Mouse (Mus musculus) heart, adult 2 months (tissue): ENCODE results near the gene Arl3. TPM values are rescaled to one million over a fixed set of nuclear protein-coding genes. Genes with fewer than 3 reads are reported as not detected.
A peak's percentile ranks its signal among the peaks of the same experiment; 100 is the strongest.

ENCODE experiments used
- DNase-seq, 2 experiments: peaks; one replicate each; pipeline ENCODE4 v3.0.0; 2021
- H3K27ac ChIP-seq: fragments of 200-600 bp; 2 replicates; pipeline ENCODE4 v1.8.1; 2022
- H3K27me3 ChIP-seq: fragments of 200-500 bp; 2 replicates; pipeline ENCODE4 v1.6.1; 2012; ENCODE audit warnings: mild to moderate bottlenecking, low read length, inconsistent platforms, mixed read lengths; ENCODE audit not compliant: control insufficient read depth, insufficient read depth
- H3K36me3 ChIP-seq: fragments of 200-500 bp; 2 replicates; pipeline ENCODE4 v1.6.1; 2012; ENCODE audit warnings: low read length, inconsistent platforms; ENCODE audit not compliant: control insufficient read depth, insufficient read depth
- H3K4me1 ChIP-seq: fragments of 200-500 bp; 2 replicates; pipeline ENCODE4 v1.6.1; 2011; ENCODE audit warnings: low read length; ENCODE audit not compliant: control insufficient read depth, insufficient read depth
- H3K4me3 ChIP-seq: fragments of 200-600 bp; 2 replicates; pipeline ENCODE4 v1.8.1; 2022
- H3K79me2 ChIP-seq: fragments of 200-500 bp; replicated peaks from 2 replicates; pipeline ENCODE4 v1.6.1; 2012; ENCODE audit warnings: mild to moderate bottlenecking, inconsistent platforms, low read length, moderate library complexity, mixed read lengths; ENCODE audit not compliant: control insufficient read depth, insufficient read depth
- H3K9ac ChIP-seq: fragments of 200-500 bp; 2 replicates; pipeline ENCODE4 v1.6.1; 2012; ENCODE audit warnings: low read depth, mild to moderate bottlenecking, control low read depth, inconsistent platforms, low read length, mixed read lengths
- CTCF ChIP-seq: fragments of 200-600 bp; IDR thresholded peaks from 2 replicates; pipeline ENCODE4 v1.8.1; 2022; ENCODE audit warnings: antibody characterized with exemption, mild to moderate bottlenecking, moderate library complexity
- EP300 ChIP-seq: fragments of 200-500 bp; IDR thresholded peaks from 2 replicates; pipeline ENCODE4 v1.6.1; 2011; ENCODE audit warnings: low read depth, low read length, control low read depth; ENCODE audit not compliant: insufficient read depth
- POLR2A ChIP-seq: fragments of 200-500 bp; IDR thresholded peaks from 2 replicates; pipeline ENCODE4 v1.6.1; 2011; ENCODE audit warnings: mild to moderate bottlenecking, low read depth, low read length, control low read depth; ENCODE audit not compliant: insufficient read depth
- WGBS: fragments of 180-500 bp; shearing (Covaris S2); methylation state at CpG from one replicate; pipeline ENCODE4 v1.1.7; 2018; 5-methylcytosine and 5-hydroxymethylcytosine counted together
- intact Hi-C: fragments of 180-260 bp; cut with DNase I; formaldehyde crosslinking; loops from one replicate; pipeline ENCODE4 v1.15.1; 2025
- polyA plus RNA-seq: library from polyadenylated mRNA; depleted of rRNA; stranded (reverse); fragments of >200 nt; gene quantifications from 2 replicates; pipeline ENCODE4 v1.2.3, GENCODE M21; 2012
- total RNA-seq, 2 experiments: library from RNA; stranded (reverse); gene quantifications; 2 replicates each; pipeline ENCODE4 v1.2.3; 2021

The Arl3 gene
- total and polyA plus RNA-seq, 3 experiments, result 36.1 to 43.4 (median 38.3) TPM

DNA sequence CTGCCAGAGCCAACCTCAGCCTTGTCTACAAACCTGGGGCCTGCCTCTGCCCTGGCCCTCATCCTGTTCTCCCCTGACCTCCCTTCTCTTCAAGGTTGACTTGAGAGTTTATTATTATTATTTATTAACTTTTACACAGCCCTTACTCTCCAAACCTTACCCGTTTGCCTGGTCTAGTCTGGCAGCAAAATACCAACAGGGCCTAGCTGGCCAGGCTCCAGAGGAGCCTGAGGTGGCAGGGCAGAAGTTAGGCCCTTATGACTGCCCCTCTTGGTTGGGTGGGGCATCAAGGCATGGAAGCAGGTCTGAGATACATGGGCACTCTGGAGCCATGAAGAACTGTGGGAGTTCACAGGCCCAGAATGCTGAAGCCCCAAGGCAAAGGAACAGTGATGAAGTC, 65.2 kb downstream of the Arl3 start:
- TF ChIP-seq POLR2A (no peak), EP300 (no peak), CTCF (no peak)
- H3K36me3 ChIP-seq, result peaks cover 59% of the 10 kb centered on the region

GRCm38 (mm10) chr19:46507181-46507581, 65.8 kb downstream of the Arl3 start:
- TF ChIP-seq EP300, result no peak
- Histone ChIP-seq H3K9ac (peak overlapping the region; percentile 9; the same call in 1 of the 2 replicates), H3K4me3 (no peak overlapping the region), H3K36me3 (peaks cover 54% of the 10 kb centered on the region), H3K79me2 (peaks cover 17% of the 10 kb centered on the region), H3K27me3 (no peaks in the 10 kb centered on the region), H3K27ac (peak overlapping the region; percentile 99), H3K4me1 (peaks cover 56% of the 10 kb centered on the region)
- intact Hi-C loops, result no loop called here
- 58% methylated on average over 8 of the region's 8 CpGs for WGBS
- no peak for DNase-seq

More for the DNA sequence above, 65.2 kb downstream of the Arl3 start:
- Histone ChIP-seq H3K4me1 (peaks cover 56% of the 10 kb centered on the region), H3K79me2 (peaks cover 18% of the 10 kb centered on the region), H3K27ac (peak overlapping the region; percentile 99; the same call in 1 of the 2 replicates), H3K27me3 (no peaks in the 10 kb centered on the region), H3K4me3 (no peak overlapping the region), H3K9ac (no peak overlapping the region)
- DNase-seq, result no peak
- intact Hi-C loops, result no loop called here
- WGBS, result 18% methylated on average over 1 of the region's 1 CpGs

GRCm38 (mm10) chr19:46506372-46506717, 66.7 kb downstream of the Arl3 start:
- TF ChIP-seq CTCF (no peak), EP300 (no peak), POLR2A (no peak)
- Histone ChIP-seq H3K4me3 (peak overlapping the region; percentile 13; the same call in 1 of the 2 replicates), H3K27me3 (no peaks in the 10 kb centered on the region), H3K27ac (peak overlapping the region; percentile 99), H3K9ac (no peak overlapping the region), H3K36me3 (peaks cover 52% of the 10 kb centered on the region), H3K4me1 (peaks cover 49% of the 10 kb centered on the region), H3K79me2 (peaks cover 16% of the 10 kb centered on the region)
- 16% methylated on average over 3 of the region's 3 CpGs for WGBS
- DNase-seq, result no peak
- intact Hi-C loops, result no loop called here

- Histone ChIP-seq H3K36me3 (peaks cover 51% of the 10 kb centered on the region), H3K27ac (peak overlapping the region; percentile 99), H3K9ac (peak overlapping the region; percentile 9; the same call in 1 of the 2 replicates), H3K27me3 (no peaks in the 10 kb centered on the region), H3K4me3 (peak overlapping the region; percentile 19; the same call in 1 of the 2 replicates), H3K4me1 (peaks cover 44% of the 10 kb centered on the region), H3K79me2 (peaks cover 16% of the 10 kb centered on the region)
- 35% methylated on average over 8 of the region's 8 CpGs for WGBS
- TF ChIP-seq POLR2A (no peak), CTCF (no peak), EP300 (no peak)
- intact Hi-C loops, result no loop called here
- DNase-seq, result no peak
Observed at GRCm38 (mm10) chr19:46505646-46506371, 67.2 kb downstream of the Arl3 start.

- WGBS, result 18% methylated on average over 9 of the region's 9 CpGs
- H3K36me3 ChIP-seq, result peaks cover 42% of the 10 kb centered on the region
- TF ChIP-seq CTCF, result no peak
- TF ChIP-seq EP300, result no peak
- TF ChIP-seq POLR2A, result no peak
- DNase-seq, result peak in 1 of 2 experiments; percentile 30
- H3K4me3 ChIP-seq, result peak overlapping the region; percentile 97
- H3K79me2 ChIP-seq, result peaks cover 16% of the 10 kb centered on the region
- H3K27ac ChIP-seq, result peak overlapping the region; percentile 99
- intact Hi-C loops, result loop anchor here (1.0 to 5.0 kb wide), 3 partner anchors 19 to 108 kb away; partner anchors contain the start of genes Actr1a, Arl3, Sfxn2 and Sufu
- H3K27me3 ChIP-seq, result no peaks in the 10 kb centered on the region
- H3K9ac ChIP-seq, result peak overlapping the region; percentile 100
- H3K4me1 ChIP-seq, result peaks cover 39% of the 10 kb centered on the region
Observed at GRCm38 (mm10) chr19:46504822-46505417, 68.1 kb downstream of the Arl3 start.

DNA sequence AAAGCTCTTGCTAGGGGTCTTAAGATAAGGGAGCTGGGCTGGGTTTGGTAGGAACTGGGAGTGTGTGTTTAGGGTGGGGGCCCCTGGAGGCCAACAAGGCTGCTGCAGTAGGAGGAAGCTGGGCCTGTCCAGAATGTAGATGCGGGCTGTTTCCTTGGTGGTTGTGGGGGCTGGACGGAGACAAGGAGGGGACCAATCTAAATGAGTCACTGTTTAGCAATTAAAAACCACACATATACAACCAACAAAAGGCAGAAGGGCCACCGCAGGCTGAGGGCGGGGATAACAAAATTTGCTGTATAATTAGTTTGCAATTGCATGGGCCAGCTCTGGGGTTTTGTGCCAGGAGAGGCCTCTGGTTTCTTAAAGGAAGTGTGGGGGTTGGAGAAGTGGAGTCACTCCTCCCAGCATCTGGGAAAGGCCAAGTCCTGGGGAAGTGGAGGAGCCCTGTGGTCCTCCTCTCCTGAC, 68.9 kb downstream of the Arl3 start:
- Histone ChIP-seq H3K4me1 (peaks cover 32% of the 10 kb centered on the region), H3K36me3 (peaks cover 35% of the 10 kb centered on the region), H3K27me3 (no peaks in the 10 kb centered on the region), H3K79me2 (peaks cover 16% of the 10 kb centered on the region), H3K27ac (peak overlapping the region; percentile 99), H3K4me3 (peak overlapping the region; percentile 97), H3K9ac (peak overlapping the region; percentile 100)
- intact Hi-C loops, result loop anchor here (1.0 to 5.0 kb wide), 3 partner anchors 20 to 107 kb away; partner anchors contain the start of genes Actr1a, Arl3, Sfxn2 and Sufu
- no peak for TF ChIP-seq POLR2A
- TF ChIP-seq CTCF, result peak; percentile 63
- TF ChIP-seq EP300, result no peak
- DNase-seq, result peak; percentile 71 to 81
- WGBS, result 0% methylated on average over 4 of the region's 4 CpGs
